Mouse (Mus musculus): ENCODE data around the gene Il1r2. TPM values are rescaled to one million over a fixed set of nuclear protein-coding genes. Genes with fewer than 3 reads are reported as not detected.

Il1r2 gene
- polyA plus RNA-seq, 1 experiment from 2014 or later, result 0.74 TPM

DNA sequence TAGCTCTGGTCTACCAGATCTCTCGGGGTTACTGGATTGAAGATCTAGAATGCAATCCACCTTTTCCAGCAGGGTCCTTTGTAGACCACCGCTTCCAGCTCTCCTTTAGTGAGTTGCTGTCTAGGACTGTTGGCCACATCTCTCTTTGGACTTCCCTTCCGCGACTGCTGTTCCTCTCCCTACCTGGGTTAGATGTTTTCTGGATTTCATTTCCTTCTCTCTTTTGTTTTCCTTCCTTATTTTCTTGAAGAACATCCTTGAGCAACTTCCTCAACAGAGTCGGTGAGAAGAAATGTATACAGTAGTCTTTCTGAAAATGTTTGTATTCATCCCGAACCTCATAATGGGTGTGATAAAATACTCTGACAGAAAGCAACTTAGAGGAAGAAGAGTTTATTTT is 36.0 kb upstream of the Il1r2 start:
- Histone ChIP-seq H3K27ac (no peak overlapping the region), H3K4me2 (no peak overlapping the region), H3K36me3 (no peaks in the 10 kb centered on the region), H3K9me3 (replicated peaks) (no peaks in the 10 kb centered on the region), H3K9ac (no peak overlapping the region), H3K27me3 (no peaks in the 10 kb centered on the region), H3K4me3 (replicated peaks) (no peak overlapping the region), H3K4me1 (no peaks in the 10 kb centered on the region)
- ATAC-seq (replicated peaks; ENCODE audit: low FRiP score), result no peak
- WGBS, result 90% methylated on average over 6 of the region's 6 CpGs

DNA sequence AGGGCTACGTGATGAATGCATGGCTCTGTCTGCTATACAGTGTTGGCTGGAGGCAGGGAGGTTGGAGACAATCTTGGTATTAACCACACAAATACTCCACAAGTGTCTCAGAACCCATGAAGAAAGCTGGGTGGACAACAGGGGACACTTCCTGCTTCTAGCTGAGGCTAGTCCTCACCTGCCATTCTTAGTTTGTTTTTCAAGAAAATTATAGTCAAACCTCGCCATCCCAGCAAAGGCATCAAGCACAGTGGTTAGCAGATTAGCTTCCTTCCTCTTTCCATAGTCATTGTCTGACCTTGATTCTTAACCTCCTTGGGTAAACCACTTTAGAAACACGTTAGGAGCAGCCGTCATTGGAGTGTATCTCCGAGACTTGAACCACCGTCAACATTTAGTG is 28.2 kb upstream of the Il1r2 start:
- 77% methylated on average over 6 of the region's 6 CpGs for WGBS
- Histone ChIP-seq H3K9me3 (replicated peaks) (0 out of 2 replicates have a peak, but pooled peaks cover 3% of the 10 kb centered on the region), H3K4me2 (no peak overlapping the region), H3K4me1 (no peaks in the 10 kb centered on the region), H3K36me3 (no peaks in the 10 kb centered on the region), H3K27ac (no peak overlapping the region), H3K27me3 (no peaks in the 10 kb centered on the region), H3K4me3 (replicated peaks) (no peak overlapping the region), H3K9ac (no peak overlapping the region)
- no peak for ATAC-seq (replicated peaks; ENCODE audit: low FRiP score)

DNA sequence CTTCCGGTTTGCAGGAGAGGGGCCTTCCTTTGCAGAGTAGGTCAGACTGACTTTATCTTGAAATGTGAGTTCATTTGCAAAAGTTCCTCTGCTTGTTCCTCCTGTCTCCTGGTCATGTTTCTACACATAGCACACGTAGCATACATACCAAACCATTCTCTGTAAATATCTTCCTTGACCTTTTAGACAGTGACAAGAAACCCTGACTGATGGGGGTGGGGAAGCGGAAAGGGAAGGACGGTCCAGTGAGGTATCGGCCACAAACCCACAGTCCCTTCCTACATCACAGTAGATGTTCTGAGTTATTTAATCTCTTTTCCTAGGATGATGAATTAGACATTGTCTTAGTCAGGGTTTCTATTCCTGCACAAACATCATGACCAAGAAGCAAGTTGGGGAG is 27.3 kb upstream of the Il1r2 start:
- Histone ChIP-seq H3K4me2 (no peak overlapping the region), H3K27ac (no peak overlapping the region), H3K27me3 (no peaks in the 10 kb centered on the region), H3K9me3 (replicated peaks) (0 out of 2 replicates have a peak, but pooled peaks cover 3% of the 10 kb centered on the region), H3K4me1 (no peaks in the 10 kb centered on the region), H3K9ac (no peak overlapping the region), H3K4me3 (replicated peaks) (no peak overlapping the region), H3K36me3 (no peaks in the 10 kb centered on the region)
- no peak for ATAC-seq (replicated peaks; ENCODE audit: low FRiP score)
- WGBS, result 71% methylated on average over 5 of the region's 5 CpGs

DNA sequence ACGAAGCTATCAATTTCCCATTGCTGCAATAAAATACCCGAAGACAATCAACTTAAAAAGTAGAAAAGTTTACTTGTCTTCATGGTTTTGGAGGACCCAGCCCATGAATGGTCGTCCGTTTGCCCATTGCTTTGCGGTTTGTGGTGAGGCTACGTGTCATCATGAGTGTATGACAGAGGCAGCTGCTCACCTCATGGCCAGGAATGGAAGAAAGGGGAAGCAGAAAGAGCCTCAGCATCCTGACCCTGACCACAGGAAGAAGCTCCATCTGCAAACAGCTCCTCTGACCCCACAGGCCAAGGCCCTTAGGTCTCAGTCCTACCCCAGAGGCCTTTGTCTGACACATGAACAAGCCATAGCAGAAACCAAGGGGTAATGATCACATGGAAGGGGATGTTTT is 22.7 kb upstream of the Il1r2 start:
- no peak overlapping the region for H3K4me2 ChIP-seq
- H3K4me1 ChIP-seq, result no peaks in the 10 kb centered on the region
- H3K4me3 ChIP-seq (replicated peaks), result no peak overlapping the region
- H3K9ac ChIP-seq, result no peak overlapping the region
- H3K9me3 ChIP-seq (replicated peaks), result no peaks in the 10 kb centered on the region
- no peaks in the 10 kb centered on the region for H3K27me3 ChIP-seq
- no peak for ATAC-seq (replicated peaks; ENCODE audit: low FRiP score)
- H3K36me3 ChIP-seq, result no peaks in the 10 kb centered on the region
- WGBS, result 94% methylated on average over 6 of the region's 6 CpGs
- H3K27ac ChIP-seq, result no peak overlapping the region

DNA sequence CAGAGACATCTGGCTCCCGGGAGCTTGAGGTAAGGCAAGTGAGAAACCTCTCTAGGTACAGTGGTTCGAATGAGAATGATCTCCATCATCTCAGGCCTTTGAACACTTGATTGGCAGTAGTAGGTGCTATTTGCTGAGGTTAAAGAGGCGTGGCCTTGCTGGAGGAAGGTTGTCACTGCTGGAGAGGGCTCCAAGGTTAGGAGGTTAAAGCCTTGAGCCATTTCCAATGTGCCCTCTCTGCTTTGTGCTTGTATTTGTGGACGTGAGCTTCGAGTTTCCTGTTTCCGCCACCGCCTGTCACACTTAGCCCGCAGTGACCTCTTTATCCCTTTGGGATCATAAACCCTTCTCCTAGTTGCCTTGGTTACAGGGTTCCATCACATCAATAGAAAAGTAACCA is 21.7 kb upstream of the Il1r2 start:
- WGBS, result 34% methylated on average over 8 of the region's 8 CpGs
- Histone ChIP-seq H3K27me3 (no peaks in the 10 kb centered on the region), H3K27ac (no peak overlapping the region), H3K4me1 (no peaks in the 10 kb centered on the region), H3K36me3 (no peaks in the 10 kb centered on the region), H3K4me2 (no peak overlapping the region), H3K9ac (no peak overlapping the region), H3K9me3 (replicated peaks) (no peaks in the 10 kb centered on the region), H3K4me3 (replicated peaks) (no peak overlapping the region)
- no peak for ATAC-seq (replicated peaks; ENCODE audit: low FRiP score)

DNA sequence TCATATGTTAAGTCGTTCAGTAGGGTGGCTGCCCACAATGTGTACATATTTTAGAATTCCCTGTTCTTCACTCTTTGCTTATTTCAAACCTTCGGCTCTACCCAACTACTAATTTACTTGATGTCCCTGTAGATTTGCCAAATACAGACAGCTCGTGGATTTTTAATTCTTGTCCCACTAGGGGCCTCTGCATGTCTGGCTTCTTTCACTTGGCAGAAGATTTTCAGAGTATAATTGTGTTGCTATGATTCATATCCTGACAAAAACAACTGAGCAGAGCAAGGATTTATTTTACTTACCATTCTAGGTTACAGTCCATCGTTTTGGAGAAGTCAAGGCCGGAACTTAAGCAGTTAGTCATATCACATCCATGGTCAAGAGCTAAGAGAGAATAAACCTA is 20.8 kb upstream of the Il1r2 start:
- no peak for ATAC-seq (replicated peaks; ENCODE audit: low FRiP score)
- Histone ChIP-seq H3K36me3 (no peaks in the 10 kb centered on the region), H3K9me3 (replicated peaks) (no peaks in the 10 kb centered on the region), H3K27ac (no peak overlapping the region), H3K4me1 (no peaks in the 10 kb centered on the region), H3K4me3 (replicated peaks) (no peak overlapping the region), H3K27me3 (no peaks in the 10 kb centered on the region), H3K9ac (no peak overlapping the region), H3K4me2 (no peak overlapping the region)
- WGBS, result 81% methylated on average over 5 of the region's 5 CpGs

DNA sequence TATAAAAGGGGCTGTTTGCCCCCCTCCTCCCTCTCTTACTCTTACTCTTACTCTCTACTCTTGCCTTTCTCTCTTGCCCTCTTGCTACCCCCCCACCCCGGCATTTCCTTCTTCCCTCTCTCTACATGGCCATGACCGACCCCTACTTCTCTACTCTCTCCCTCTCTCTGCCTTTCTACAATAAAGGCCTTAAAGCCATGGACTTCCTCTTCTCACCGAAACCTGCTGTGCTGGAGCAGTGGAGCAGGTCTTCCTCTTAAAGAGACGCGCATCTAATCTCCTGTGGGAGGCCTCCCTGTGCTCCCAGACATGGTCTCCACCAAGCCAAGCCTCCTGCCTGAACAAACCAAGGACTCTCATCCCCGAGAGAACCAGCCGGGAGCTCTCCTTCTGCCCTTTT is 18.8 kb upstream of the Il1r2 start:
- Histone ChIP-seq H3K36me3 (no peaks in the 10 kb centered on the region), H3K4me3 (replicated peaks) (no peak overlapping the region), H3K9ac (no peak overlapping the region), H3K9me3 (replicated peaks) (no peaks in the 10 kb centered on the region), H3K4me2 (no peak overlapping the region), H3K27me3 (no peaks in the 10 kb centered on the region), H3K4me1 (no peaks in the 10 kb centered on the region), H3K27ac (no peak overlapping the region)
- ATAC-seq (replicated peaks; ENCODE audit: low FRiP score), result no peak
- 74% methylated on average over 7 of the region's 7 CpGs for WGBS

DNA sequence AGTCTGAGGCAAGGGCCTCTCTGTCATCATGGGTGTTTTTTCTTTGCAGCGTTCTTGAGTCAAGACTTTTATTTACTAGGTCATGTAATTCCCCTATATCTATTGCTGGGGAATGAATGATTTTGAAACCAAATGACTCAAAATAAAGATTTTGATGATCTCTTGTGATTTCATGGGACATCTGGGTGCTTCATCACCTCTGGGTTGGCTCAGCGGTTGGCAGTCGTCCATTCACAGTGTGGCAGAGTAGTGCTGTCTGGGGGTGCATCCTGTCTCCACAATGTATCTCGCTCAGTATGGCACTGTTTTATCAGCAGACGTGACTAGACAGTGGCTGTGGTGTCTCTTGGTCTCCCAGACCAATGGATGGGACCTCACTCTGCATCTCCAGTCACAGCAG is 17.9 kb upstream of the Il1r2 start:
- no peaks in the 10 kb centered on the region for H3K36me3 ChIP-seq
- no peak overlapping the region for H3K9ac ChIP-seq
- 91% methylated on average over 5 of the region's 5 CpGs for WGBS
- no peak overlapping the region for H3K27ac ChIP-seq
- ATAC-seq (replicated peaks; ENCODE audit: low FRiP score), result no peak
- H3K4me1 ChIP-seq, result no peaks in the 10 kb centered on the region
- H3K4me2 ChIP-seq, result no peak overlapping the region
- no peak overlapping the region for H3K4me3 ChIP-seq (replicated peaks)
- H3K27me3 ChIP-seq, result no peaks in the 10 kb centered on the region
- no peaks in the 10 kb centered on the region for H3K9me3 ChIP-seq (replicated peaks)

DNA sequence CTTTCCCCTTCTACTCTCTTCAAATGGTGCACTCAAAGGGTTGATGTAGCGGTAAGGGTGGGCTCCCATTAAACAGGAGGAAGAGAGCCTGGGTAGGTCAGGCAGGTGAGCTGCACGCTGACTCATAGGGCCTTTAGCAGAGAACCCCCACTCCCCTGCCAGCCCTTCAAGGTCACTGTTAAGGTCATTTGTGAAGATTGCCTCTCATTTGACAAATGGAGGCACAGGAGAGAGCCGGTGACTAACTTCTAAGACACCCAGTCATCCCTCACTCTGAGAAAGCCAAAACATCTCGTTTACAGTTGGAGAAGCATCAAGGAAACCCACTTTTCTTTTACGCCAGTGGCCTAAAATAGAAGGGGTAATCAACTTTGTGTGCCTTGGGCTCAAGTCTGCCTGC is 16.5 kb upstream of the Il1r2 start:
- Histone ChIP-seq H3K4me1 (no peaks in the 10 kb centered on the region), H3K27me3 (no peaks in the 10 kb centered on the region), H3K36me3 (no peaks in the 10 kb centered on the region), H3K9me3 (replicated peaks) (no peaks in the 10 kb centered on the region), H3K9ac (no peak overlapping the region), H3K4me3 (replicated peaks) (no peak overlapping the region), H3K4me2 (no peak overlapping the region), H3K27ac (no peak overlapping the region)
- ATAC-seq (replicated peaks; ENCODE audit: low FRiP score), result no peak
- 73% methylated on average over 5 of the region's 5 CpGs for WGBS

DNA sequence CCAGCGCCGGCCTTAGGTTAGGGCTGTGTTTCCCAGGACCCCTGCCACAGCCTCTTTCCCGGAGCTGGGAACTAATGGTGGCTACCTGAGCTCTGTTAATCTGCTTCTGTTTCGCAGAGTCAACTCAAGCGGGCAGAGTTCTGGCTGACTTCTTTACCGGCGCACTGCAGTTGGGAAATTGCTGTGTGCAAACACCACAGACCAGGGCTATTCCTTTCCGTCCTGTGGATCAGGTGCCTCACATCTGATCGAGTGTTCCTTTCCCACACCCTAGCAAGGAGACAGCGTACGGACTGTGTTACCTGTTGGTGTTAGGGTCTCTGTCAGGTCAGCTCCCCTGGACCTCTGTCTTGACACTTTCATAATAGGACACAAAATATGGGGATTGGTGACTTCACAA is 15.9 kb upstream of the Il1r2 start:
- Histone ChIP-seq H3K4me3 (replicated peaks) (no peak overlapping the region), H3K27ac (no peak overlapping the region), H3K4me2 (no peak overlapping the region), H3K4me1 (no peaks in the 10 kb centered on the region), H3K9ac (no peak overlapping the region), H3K9me3 (replicated peaks) (no peaks in the 10 kb centered on the region), H3K36me3 (no peaks in the 10 kb centered on the region), H3K27me3 (no peaks in the 10 kb centered on the region)
- ATAC-seq (replicated peaks; ENCODE audit: low FRiP score), result no peak
- 61% methylated on average over 11 of the region's 11 CpGs for WGBS

DNA sequence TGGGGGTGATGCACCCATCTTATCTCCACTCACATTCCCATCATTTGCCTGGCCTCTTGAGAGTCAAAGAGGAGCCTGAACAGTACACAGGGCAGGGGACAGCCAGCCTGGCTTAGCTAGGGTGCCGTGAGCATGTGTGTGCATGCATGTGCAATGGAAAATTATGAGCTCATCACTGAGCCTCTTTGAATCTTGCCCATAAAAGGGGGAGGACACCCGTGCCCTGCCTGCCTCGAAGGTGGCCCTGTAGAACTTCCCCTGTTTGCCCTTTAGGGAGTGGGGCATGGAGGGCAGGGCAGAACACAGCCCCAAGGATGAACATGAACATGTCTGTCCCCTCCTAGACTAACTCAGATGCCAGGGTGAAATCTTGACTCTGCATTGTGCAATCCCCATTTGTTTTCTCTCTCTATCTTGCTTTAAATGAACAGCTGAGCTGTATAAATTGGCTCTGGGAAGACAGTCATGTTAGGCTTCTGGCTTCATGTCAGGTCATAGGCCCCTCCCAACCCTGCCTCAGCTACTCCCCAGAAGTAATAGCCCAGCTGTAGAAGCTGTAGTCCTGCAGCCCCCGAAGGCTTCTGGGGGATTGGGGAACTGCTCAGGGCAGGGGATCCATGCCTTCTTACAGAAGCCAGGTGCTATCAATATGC is 14.6 kb upstream of the Il1r2 start:
- ATAC-seq (replicated peaks; ENCODE audit: low FRiP score), result no peak

DNA sequence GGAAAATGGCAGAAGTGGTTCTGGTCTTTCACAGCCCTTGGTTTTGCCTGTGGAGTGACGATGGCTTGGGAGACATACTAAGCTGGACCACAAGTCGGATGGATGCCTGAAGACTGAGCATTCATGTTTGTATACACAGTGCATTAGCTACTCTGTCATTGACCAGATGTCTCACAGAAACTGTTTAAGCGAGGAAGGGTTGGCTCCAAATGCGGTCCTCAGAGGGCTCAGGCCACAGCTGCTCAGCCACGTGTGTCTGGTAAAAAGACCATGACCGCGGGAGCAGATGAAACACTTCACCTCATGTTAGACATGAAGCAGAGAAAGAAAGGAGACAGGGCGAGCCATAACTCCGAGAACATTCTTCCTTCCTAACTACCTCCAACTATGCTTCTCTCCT is 12.5 kb upstream of the Il1r2 start:
- no peak for ATAC-seq (replicated peaks; ENCODE audit: low FRiP score)
- H3K4me2 ChIP-seq, result no peak overlapping the region
- H3K4me1 ChIP-seq, result no peaks in the 10 kb centered on the region

More for the DNA sequence above, 14.6 kb upstream of the Il1r2 start:
- no peaks in the 10 kb centered on the region for H3K36me3 ChIP-seq
- H3K27me3 ChIP-seq, result no peaks in the 10 kb centered on the region
- no peak overlapping the region for H3K4me3 ChIP-seq (replicated peaks)
- WGBS, result 74% methylated on average over 4 of the region's 4 CpGs
- no peaks in the 10 kb centered on the region for H3K9me3 ChIP-seq (replicated peaks)
- no peak overlapping the region for H3K27ac ChIP-seq
- no peak overlapping the region for H3K9ac ChIP-seq
- no peak overlapping the region for H3K4me2 ChIP-seq
- H3K4me1 ChIP-seq, result no peaks in the 10 kb centered on the region

DNA sequence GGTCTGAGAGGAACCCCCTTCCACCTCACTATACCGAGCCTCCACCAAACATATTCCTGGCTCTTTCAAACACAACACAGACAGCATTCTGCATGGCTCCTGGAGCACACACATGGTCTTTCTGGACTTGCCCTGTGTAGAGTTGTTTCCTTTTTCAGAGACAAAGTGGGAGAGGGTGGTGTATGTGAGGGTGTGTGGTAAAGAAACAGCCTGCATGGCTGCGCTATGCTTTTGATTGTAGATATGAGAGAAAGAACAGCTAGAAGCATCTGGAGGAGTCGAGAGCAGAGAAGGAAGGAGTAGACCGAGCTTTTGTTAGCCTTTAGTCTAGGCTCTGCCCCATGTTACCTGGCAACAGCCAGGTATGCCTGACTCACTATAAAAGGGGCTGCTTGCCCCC is 10.5 kb upstream of the Il1r2 start:
- no peak overlapping the region for H3K27ac ChIP-seq
- no peak overlapping the region for H3K4me3 ChIP-seq (replicated peaks)
- H3K9ac ChIP-seq, result no peak overlapping the region
- H3K9me3 ChIP-seq (replicated peaks), result no peaks in the 10 kb centered on the region
- no peaks in the 10 kb centered on the region for H3K36me3 ChIP-seq
- H3K4me1 ChIP-seq, result no peaks in the 10 kb centered on the region
- ATAC-seq (replicated peaks; ENCODE audit: low FRiP score), result no peak
- WGBS, result 79% methylated on average over 4 of the region's 4 CpGs
- H3K4me2 ChIP-seq, result no peak overlapping the region
- no peaks in the 10 kb centered on the region for H3K27me3 ChIP-seq

More for the DNA sequence above, 12.5 kb upstream of the Il1r2 start:
- Histone ChIP-seq H3K36me3 (no peaks in the 10 kb centered on the region), H3K9ac (no peak overlapping the region), H3K27ac (no peak overlapping the region), H3K27me3 (no peaks in the 10 kb centered on the region), H3K9me3 (replicated peaks) (no peaks in the 10 kb centered on the region), H3K4me3 (replicated peaks) (no peak overlapping the region)
- 64% methylated on average over 9 of the region's 9 CpGs for WGBS

Data from kidney, embryonic 15.5 days (tissue).